Mouse (Mus musculus): ENCODE measurements around the gene Plekhh1. TPM values are rescaled to one million over a fixed set of nuclear protein-coding genes. Genes with fewer than 3 reads are reported as not detected.

The Plekhh1 gene
- polyA plus RNA-seq (2012; rRNA removed): 6.5 and 8.6 TPM in 2 replicates

GRCm38 (mm10) chr12:79028911-79029861 lies at the start of gene Plekhh1:
Plekhh1 (plus strand) TSS chr12:79029163.

GRCm38 (mm10) chr12:79007126-79007753 lies 21.7 kb upstream of the Plekhh1 start, which contains the start of gene Tmem229b:
Tmem229b (minus strand) TSS chr12:79007627.

GRCm38 (mm10) chr12:79089182-79089812 lies 60.3 kb downstream of the Plekhh1 start, which contains the start of gene Pigh:
Pigh (minus strand) TSS chr12:79089651.

GRCm38 (mm10) chr12:79130299-79131177 lies 101.6 kb downstream of the Plekhh1 start, which contains the start of gene Arg2:
Arg2 (plus strand) TSS chr12:79130777.

Other genes starting within 250 kb of the Plekhh1 start
- 47.6 and 53.5 TPM in 2 replicates for gene Atp6v1d, start 167.5 kb upstream of the Plekhh1 start, polyA plus RNA-seq (2012; rRNA removed)
- gene Eif2s1, start 167.3 kb upstream of the Plekhh1 start, polyA plus RNA-seq (2012; rRNA removed): 76.3 and 99.5 TPM in 2 replicates
- 1.7 and 3.0 TPM in 2 replicates for gene Plek2, start 122.2 kb upstream of the Plekhh1 start, polyA plus RNA-seq (2012; rRNA removed)
- gene Tmem229b, start 21.5 kb upstream of the Plekhh1 start, polyA plus RNA-seq (2012; rRNA removed): 6.2 and 9.2 TPM in 2 replicates
- gene Pigh, start 60.5 kb downstream of the Plekhh1 start, polyA plus RNA-seq (2012; rRNA removed): 10.2 and 19.0 TPM in 2 replicates
- gene Arg2, start 101.6 kb downstream of the Plekhh1 start, polyA plus RNA-seq (2012; rRNA removed): 1.4 and 3.2 TPM in 2 replicates
- 51.9 and 55.3 TPM in 2 replicates for gene Vti1b, start 143.5 kb downstream of the Plekhh1 start, polyA plus RNA-seq (2012; rRNA removed)
- 21.1 and 24.3 TPM in 2 replicates for gene Rdh11, start 163.1 kb downstream of the Plekhh1 start, polyA plus RNA-seq (2012; rRNA removed)
- 1.2 and 1.5 TPM in 2 replicates for gene Rdh12, start 179.8 kb downstream of the Plekhh1 start, polyA plus RNA-seq (2012; rRNA removed)